In genomic region chr1:179624354-179624753, GRCm38 (mm10) we compare ENCODE assay signal across 8 mouse cellular contexts. TPM values are rescaled to one million over a fixed set of nuclear protein-coding genes. Genes with fewer than 3 reads are reported as not detected.
DNase-seq lines count a peak whose midpoint lies in the region; ATAC-seq and TF ChIP-seq lines count a peak whose summit lies in the region.

No protein-coding gene starts in this region.

- no peaks in the 10 kb centered on the region for H3K9me3 ChIP-seq in heart, embryonic 12.5 days (replicated peaks)

- no peak for TF ChIP-seq POLR2A in heart, adult 2 months (IDR thresholded peaks at IDR 0.05; ENCODE audit: insufficient read depth, low read depth, low read length)
- no peak for TF ChIP-seq POLR2A in thymus, adult 2 months (IDR thresholded peaks at IDR 0.05; ENCODE audit: control insufficient read depth, extremely low read depth, insufficient read depth, low read length, poor library complexity)

- H3K27me3 ChIP-seq in heart, adult 2 months (ENCODE audit: control insufficient read depth, insufficient read depth, low read length): no peaks in the 10 kb centered on the region
- H3K27me3 ChIP-seq in heart, embryonic 12.5 days (replicated peaks): no peaks in the 10 kb centered on the region
- H3K27me3 ChIP-seq in thymus, adult 2 months (ENCODE audit: control insufficient read depth, insufficient read depth, low read length): no peaks in the 10 kb centered on the region

- TF ChIP-seq CTCF in heart, adult 2 months (IDR thresholded peaks at IDR 0.05): peak; percentile 85
- TF ChIP-seq CTCF in thymus, adult 2 months (IDR thresholded peaks at IDR 0.05; ENCODE audit: borderline replicate concordance, control insufficient read depth, extremely low read depth, insufficient read depth, low read length, poor library complexity): no peak

- H3K4me3 ChIP-seq in heart, adult 2 months: no peak overlapping the region
- no peak overlapping the region for H3K4me3 ChIP-seq in heart, embryonic 12.5 days
- no peak overlapping the region for H3K4me3 ChIP-seq in thymus, adult 2 months (ENCODE audit: control insufficient read depth, insufficient read depth, low read length)

- no peak overlapping the region for H3K4me2 ChIP-seq in heart, embryonic 12.5 days

- no peak overlapping the region for H3K9ac ChIP-seq in heart, adult 2 months (ENCODE audit: low read depth, low read length)
- no peak overlapping the region for H3K9ac ChIP-seq in heart, embryonic 12.5 days

- no peaks in the 10 kb centered on the region for H3K4me1 ChIP-seq in heart, adult 2 months (ENCODE audit: control insufficient read depth, insufficient read depth, low read length)
- H3K4me1 ChIP-seq in heart, embryonic 12.5 days (replicated peaks): peaks cover 24% of the 10 kb centered on the region
- no peaks in the 10 kb centered on the region for H3K4me1 ChIP-seq in thymus, adult 2 months (replicated peaks; ENCODE audit: control insufficient read depth, insufficient read depth, low read length)

- no peak overlapping the region for H3K27ac ChIP-seq in heart, adult 2 months
- H3K27ac ChIP-seq in heart, embryonic 12.5 days (ENCODE audit: poor library complexity, severe bottlenecking): no peak overlapping the region
- H3K27ac ChIP-seq in thymus, adult 2 months (ENCODE audit: control insufficient read depth, insufficient read depth, low read length): no peak overlapping the region

- intact Hi-C loops in heart, adult 2 months (cut with DNase I): loop anchor here (1.0 to 2.0 kb wide), 3 partner anchors 78 to 121 kb away; partner anchors contain the start of genes Cnst and Tfb2m

- DNase-seq in heart, adult 2 months: peak; percentile 35 to 66
- DNase-seq in urinary bladder, postnatal 25 days (ENCODE audit: low spot score): peak; percentile 49
- DNase-seq in urinary bladder, adult 2 months (ENCODE audit: low spot score): no peak
- peak; percentile 78 to 82 for DNase-seq in cerebellum, postnatal 10 days
- peak; percentile 72 for DNase-seq in heart, postnatal 4 days
- DNase-seq in lung, postnatal 14 days: peak; percentile 68
- DNase-seq in thymus, adult 2 months: peak; percentile 63

- no peaks in the 10 kb centered on the region for H3K36me3 ChIP-seq in heart, adult 2 months (ENCODE audit: control insufficient read depth, insufficient read depth, low read length)
- peaks cover 17% of the 10 kb centered on the region for H3K36me3 ChIP-seq in heart, embryonic 12.5 days
- peaks cover 15% of the 10 kb centered on the region for H3K36me3 ChIP-seq in thymus, adult 2 months (ENCODE audit: control insufficient read depth, insufficient read depth, low read length)

- TF ChIP-seq EP300 in heart, adult 2 months (IDR thresholded peaks at IDR 0.05; ENCODE audit: insufficient read depth, low read depth, low read length): peak; percentile 56; the same call in 1 of the 2 replicates

- no peaks in the 10 kb centered on the region for H3K79me2 ChIP-seq in heart, adult 2 months (replicated peaks; ENCODE audit: control insufficient read depth, insufficient read depth, low read length)

- ATAC-seq in heart, embryonic 12.5 days (ENCODE audit: insufficient number of reproducible peaks, low FRiP score): no peak

- 67% methylated on average over 4 of the region's 4 CpGs for WGBS in heart, adult 2 months
- 60% methylated on average over 4 of the region's 4 CpGs for WGBS in heart, embryonic 12.5 days
- WGBS in thymus, adult 2 months: 84% methylated on average over 4 of the region's 4 CpGs

RNA-seq across cellular contexts. Expression of gene Sccpdh, which starts 43.7 kb away (rescaled TPM):
- 10 to 100 TPM; 47.9 to 49.4 TPM for total RNA-seq in heart, adult 2 months (2021)
- 23.6 and 72.3 TPM in 2 replicates for polyA plus RNA-seq in heart, adult 2 months (2012; rRNA removed)
- 86.9 and 91.4 TPM in 2 replicates for polyA plus RNA-seq in heart, embryonic 12.5 days (2016; fragmentation: Nextera tagmentation; extraction: Ambion mirVana)
- 33.2 and 43.1 TPM in 2 replicates for polyA plus RNA-seq in urinary bladder, adult 2 months (2012; rRNA removed)
- 10 to 100 TPM; 65.1 to 70.9 TPM for total RNA-seq in heart, postnatal 4 days (2021)
- polyA plus RNA-seq in thymus, adult 2 months (2012; rRNA removed): 1.9 and 3.0 TPM in 2 replicates
